Mouse (Mus musculus) myocyte (in vitro differentiated cells): ENCODE results near the gene Dlgap1.

Source experiments
- CEBPB ChIP-seq: IDR thresholded peaks from 2 replicates; pipeline ENCODE4 v1.6.1; 2011; ENCODE audit warnings: mild to moderate bottlenecking, moderate library complexity; ENCODE audit not compliant: poor library complexity, insufficient read depth, severe bottlenecking
- E2F4 ChIP-seq: IDR thresholded peaks from one replicate; pipeline ENCODE4 v1.6.1; 2011; ENCODE audit warnings: mild to moderate bottlenecking, control low read depth, moderate library complexity; ENCODE audit not compliant: insufficient read depth
- MAX ChIP-seq: IDR thresholded peaks from one replicate; pipeline ENCODE4 v1.6.1; 2011; ENCODE audit warnings: low read depth, mild to moderate bottlenecking, control low read depth
- MYOG ChIP-seq, 3 experiments: IDR thresholded peaks; one replicate each; pipeline ENCODE4 v1.6.1; 2011; ENCODE audit warnings: control low read depth in 2 of 3, low read depth in 2 of 3, mild to moderate bottlenecking in 2 of 3; ENCODE audit not compliant: insufficient read length in 2 of 3, control insufficient read depth in 1 of 3, insufficient read depth in 1 of 3
- POLR2A ChIP-seq: IDR thresholded peaks from one replicate; pipeline ENCODE4 v1.6.1; 2011; ENCODE audit warnings: low read depth, mild to moderate bottlenecking, control low read depth, moderate library complexity; ENCODE audit not compliant: insufficient read length
- POLR2AphosphoS2 ChIP-seq: IDR thresholded peaks from one replicate; pipeline ENCODE4 v1.6.1; 2011; ENCODE audit warnings: low read depth, control low read depth; ENCODE audit not compliant: insufficient read length
- TCF12 ChIP-seq: IDR thresholded peaks from one replicate; pipeline ENCODE4 v1.6.1; 2011; ENCODE audit warnings: mild to moderate bottlenecking, control low read depth; ENCODE audit not compliant: poor library complexity, insufficient read depth, severe bottlenecking
- USF1 ChIP-seq: IDR thresholded peaks from one replicate; pipeline ENCODE4 v1.6.1; 2011; ENCODE audit warnings: low read depth, mild to moderate bottlenecking, control low read depth, moderate library complexity

DNA sequence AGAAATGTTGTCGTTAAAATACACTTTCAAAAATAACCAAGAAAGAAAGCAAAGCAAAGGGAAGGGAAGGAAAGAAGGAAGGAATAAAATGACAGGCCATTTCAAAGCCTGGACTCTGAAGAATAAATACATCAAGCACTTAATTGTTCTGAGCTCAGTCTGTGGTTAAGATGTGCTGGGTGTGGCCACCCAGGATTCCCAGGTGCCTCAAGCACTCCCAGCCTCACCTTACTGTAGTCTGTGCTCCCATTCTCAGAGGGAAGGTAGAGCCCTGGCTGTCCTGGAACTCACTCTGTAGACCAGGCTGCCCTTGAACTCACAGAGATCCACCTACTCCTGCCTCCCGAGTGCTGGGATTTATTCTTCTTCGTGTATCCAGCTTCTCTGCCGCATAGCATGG, 821.9 kb downstream of the Dlgap1 start:
- TF ChIP-seq POLR2A (no peak), MAX (no peak), TCF12 (no peak), E2F4 (no peak), USF1 (no peak), CEBPB (no peak), POLR2AphosphoS2 (no peak), MYOG (IDR thresholded peaks at IDR 0.05; ENCODE audit: control insufficient read depth in 1 of 3, insufficient read depth in 1 of 3, insufficient read length in 2 of 3, low read depth in 2 of 3) (no peak)
